Mouse (Mus musculus) heart, postnatal 0 days (tissue): ENCODE results near the gene Bbs5. TPM values are rescaled to one million over a fixed set of nuclear protein-coding genes. Genes with fewer than 3 reads are reported as not detected.

ENCODE experiments used
- ATAC-seq: fragments of 200-750 bp; cut with Nextera tagmentation; 2 replicates; pipeline ENCODE4 v1.8.0; 2017; ENCODE audit warnings: low read depth, moderate number of reproducible peaks, moderate library complexity; ENCODE audit not compliant: insufficient read depth
- DNase-seq: peaks from one replicate; pipeline ENCODE4 v3.0.0-alpha.2; 2016; ENCODE audit warnings: low spot score
- H3K27ac ChIP-seq: fragments of 300-500 bp; sonication (generic); 2 replicates; pipeline ENCODE4 v1.5.1; 2014; ENCODE audit warnings: low read depth, mild to moderate bottlenecking
- H3K27me3 ChIP-seq: fragments of 300-500 bp; sonication (generic); 2 replicates; pipeline ENCODE4 v1.6.1; 2014; ENCODE audit warnings: low read length, mixed read lengths; ENCODE audit not compliant: control insufficient read depth, insufficient read depth
- H3K36me3 ChIP-seq: fragments of 300-500 bp; sonication (generic); replicated peaks from 2 replicates; pipeline ENCODE4 v1.6.1; 2014; ENCODE audit warnings: low read length, mixed read lengths; ENCODE audit not compliant: control insufficient read depth, insufficient read depth
- H3K4me1 ChIP-seq: fragments of 300-500 bp; sonication (generic); 2 replicates; pipeline ENCODE4 v1.6.1; 2014; ENCODE audit warnings: antibody characterized with exemption; ENCODE audit not compliant: control insufficient read depth, insufficient read depth
- H3K4me2 ChIP-seq: fragments of 300-500 bp; sonication (generic); 2 replicates; pipeline ENCODE4 v1.6.1; 2014; ENCODE audit warnings: low read depth, mild to moderate bottlenecking, low read length, moderate library complexity
- H3K4me3 ChIP-seq: fragments of 300-500 bp; sonication (generic); 2 replicates; pipeline ENCODE4 v1.5.1; 2014; ENCODE audit warnings: low read depth, low read length
- H3K9ac ChIP-seq: fragments of 300-500 bp; sonication (generic); replicated peaks from 2 replicates; pipeline ENCODE4 v1.6.1; 2014; ENCODE audit warnings: low read depth, low read length, mixed read lengths
- H3K9me3 ChIP-seq: fragments of 300-500 bp; sonication (generic); replicated peaks from 2 replicates; pipeline ENCODE4 v1.6.1; 2016; ENCODE audit warnings: low read length; ENCODE audit not compliant: control insufficient read depth
- CTCF ChIP-seq: IDR thresholded peaks from 2 replicates; pipeline ENCODE4 v1.5.1; 2016; ENCODE audit warnings: antibody characterized with exemption, control low read depth, low read depth
- EP300 ChIP-seq: IDR thresholded peaks from 2 replicates; pipeline ENCODE4 v1.6.1; 2016; ENCODE audit warnings: antibody characterized with exemption, low read depth
- WGBS: fragments of 180-500 bp; shearing (Covaris S2); extraction: QIAGEN DNeasy Blood & Tissue Kit; methylation state at CpG from one replicate; pipeline ENCODE4 v1.1.7; 2014; 5-methylcytosine and 5-hydroxymethylcytosine counted together
- polyA plus RNA-seq: library from polyadenylated mRNA; unstranded; fragments of >200 nt; fragmentation: Nextera tagmentation; extraction: Ambion mirVana; gene quantifications from 2 replicates; pipeline ENCODE4 v1.2.1, GENCODE M21; 2015
- total RNA-seq: library from RNA; depleted of rRNA; stranded (reverse); fragments of >200 nt; gene quantifications from 2 replicates; pipeline ENCODE4 v1.2.3, GENCODE M21; 2014; ENCODE audit warnings: low replicate concordance

Gene Bbs5
- total and polyA plus RNA-seq, 2 experiments from 2014 or later, result 3.2 to 8.6 TPM

- Histone ChIP-seq H3K27me3 (no peaks in the 10 kb centered on the region), H3K27ac (no peak overlapping the region), H3K9ac (no peak overlapping the region), H3K9me3 (no peaks in the 10 kb centered on the region), H3K36me3 (peaks cover 10% of the 10 kb centered on the region; the same call in 1 of the 2 replicates), H3K4me2 (no peak overlapping the region), H3K4me1 (peaks cover 10% of the 10 kb centered on the region), H3K4me3 (no peak overlapping the region)
- WGBS, result 88% methylated on average over 5 of the region's 5 CpGs
- ATAC-seq (no peak), DNase-seq (no peak)
- TF ChIP-seq CTCF (no peak), EP300 (no peak)
Measured at GRCm38 (mm10) chr2:69649716-69650115, 2.7 kb downstream of the Bbs5 start.

GRCm38 (mm10) chr2:69659326-69659725 lies 12.4 kb downstream of the Bbs5 start:
- DNase-seq, result no peak

DNA sequence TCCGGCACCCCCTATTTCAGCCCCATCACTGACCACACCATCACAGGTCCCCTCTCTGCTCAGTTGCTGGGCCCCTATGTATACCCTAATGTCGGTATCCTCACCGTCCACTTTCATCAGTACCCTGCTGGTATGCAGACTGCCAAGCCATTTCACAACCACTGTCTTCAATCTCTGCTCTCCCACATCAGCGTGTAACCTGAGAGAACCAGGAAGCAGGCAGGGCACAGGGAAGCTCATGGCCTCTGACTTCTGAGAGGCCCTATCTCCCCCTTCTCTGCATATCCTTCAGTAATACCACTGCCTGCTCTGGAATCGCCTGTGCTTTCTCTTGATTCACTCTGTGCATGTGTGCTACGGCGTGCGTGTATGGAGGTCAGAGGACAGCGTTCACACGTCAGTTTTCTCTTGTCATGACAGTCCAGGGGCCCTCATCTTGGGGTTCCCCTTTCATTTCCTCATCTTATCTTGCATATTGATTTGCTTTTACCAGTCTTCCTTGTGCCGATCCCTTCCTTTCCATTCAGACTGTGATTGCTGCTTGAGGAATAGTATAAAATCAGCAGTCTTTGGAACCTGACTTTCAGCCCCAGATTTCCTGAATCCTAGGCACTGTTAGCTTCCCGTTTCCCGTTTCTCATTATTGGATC lies 17.0 kb downstream of the Bbs5 start:
- Histone ChIP-seq H3K9ac (no peak overlapping the region), H3K4me1 (peaks cover 8% of the 10 kb centered on the region; the same call in 1 of the 2 replicates), H3K4me3 (no peak overlapping the region), H3K4me2 (no peak overlapping the region), H3K9me3 (no peaks in the 10 kb centered on the region), H3K27me3 (no peaks in the 10 kb centered on the region), H3K27ac (no peak overlapping the region), H3K36me3 (0 out of 2 replicates have a peak, but pooled peaks cover 27% of the 10 kb centered on the region)
- 62% methylated on average over 13 of the region's 13 CpGs for WGBS
- ATAC-seq (no peak), DNase-seq (no peak)
- TF ChIP-seq CTCF, result no peak
- no peak for TF ChIP-seq EP300

More at GRCm38 (mm10) chr2:69659326-69659725, 12.4 kb downstream of the Bbs5 start:
- Histone ChIP-seq H3K27ac (no peak overlapping the region), H3K4me2 (no peak overlapping the region), H3K9ac (no peak overlapping the region), H3K4me1 (no peaks in the 10 kb centered on the region), H3K27me3 (no peaks in the 10 kb centered on the region), H3K4me3 (no peak overlapping the region), H3K9me3 (no peaks in the 10 kb centered on the region), H3K36me3 (peaks cover 32% of the 10 kb centered on the region; the same call in 1 of the 2 replicates)
- TF ChIP-seq CTCF, result no peak
- no peak for TF ChIP-seq EP300
- WGBS, result 91% methylated on average over 4 of the region's 4 CpGs
- ATAC-seq, result no peak

GRCm38 (mm10) chr2:69667656-69668055 lies 20.7 kb downstream of the Bbs5 start:
- DNase-seq (no peak), ATAC-seq (no peak)
- H3K9ac ChIP-seq, result no peak overlapping the region
- H3K4me2 ChIP-seq, result no peak overlapping the region
- H3K9me3 ChIP-seq, result no peaks in the 10 kb centered on the region
- no peaks in the 10 kb centered on the region for H3K27me3 ChIP-seq
- no peak for TF ChIP-seq CTCF
- no peak for TF ChIP-seq EP300
- peaks cover 9% of the 10 kb centered on the region; the same call in 1 of the 2 replicates for H3K4me1 ChIP-seq
- WGBS, result 93% methylated on average over 4 of the region's 4 CpGs
- H3K4me3 ChIP-seq, result no peak overlapping the region
- peak overlapping the region; percentile 81; the same call in 1 of the 2 replicates for H3K27ac ChIP-seq
- H3K36me3 ChIP-seq, result 0 out of 2 replicates have a peak, but pooled peaks cover 14% of the 10 kb centered on the region

GRCm38 (mm10) chr2:69668414-69668813 lies 21.4 kb downstream of the Bbs5 start:
- Histone ChIP-seq H3K4me2 (peak overlapping the region; percentile 55), H3K27ac (peak overlapping the region; percentile 81), H3K27me3 (no peaks in the 10 kb centered on the region), H3K9ac (peak overlapping the region; percentile 36; the same call in 1 of the 2 replicates), H3K36me3 (0 out of 2 replicates have a peak, but pooled peaks cover 7% of the 10 kb centered on the region), H3K4me3 (no peak overlapping the region), H3K9me3 (no peaks in the 10 kb centered on the region), H3K4me1 (peaks cover 9% of the 10 kb centered on the region; the same call in 1 of the 2 replicates)
- TF ChIP-seq EP300 (no peak), CTCF (no peak)
- DNase-seq (peak; percentile 71), ATAC-seq (peak; percentile 50)
- 42% methylated on average over 6 of the region's 6 CpGs for WGBS
